Mouse (Mus musculus) intestine, postnatal 0 days (tissue): ENCODE measurements at regions not wholly inside any gene's neighbourhood (a gene's known extent, or its start where the extent isn't known, plus 50 kb on each side); places are given as distances from the start of the nearest gene placed in this dataset.

Source experiments
- ATAC-seq: fragments of 200-750 bp; cut with Nextera tagmentation; 2 replicates; pipeline ENCODE4 v1.8.0; 2017; ENCODE audit warnings: mild to moderate bottlenecking, moderate TSS enrichment, moderate library complexity
- H3K27ac ChIP-seq: fragments of 300-500 bp; sonication (generic); 2 replicates; pipeline ENCODE4 v1.5.1; 2014; ENCODE audit warnings: mild to moderate bottlenecking, low read depth, low read length, moderate library complexity
- H3K27me3 ChIP-seq: fragments of 300-500 bp; sonication (generic); replicated peaks from 2 replicates; pipeline ENCODE4 v1.6.1; 2014; ENCODE audit warnings: low read length, mixed read lengths; ENCODE audit not compliant: control insufficient read depth, insufficient read depth
- H3K36me3 ChIP-seq: fragments of 300-500 bp; sonication (generic); 2 replicates; pipeline ENCODE4 v1.6.1; 2014; ENCODE audit warnings: mild to moderate bottlenecking, moderate library complexity; ENCODE audit not compliant: control insufficient read depth, insufficient read depth
- H3K4me1 ChIP-seq: fragments of 300-500 bp; sonication (generic); replicated peaks from 2 replicates; pipeline ENCODE4 v1.6.1; 2014; ENCODE audit warnings: antibody characterized with exemption, low read length, mixed read lengths; ENCODE audit not compliant: control insufficient read depth, insufficient read depth
- H3K4me2 ChIP-seq: fragments of 300-500 bp; sonication (generic); replicated peaks from 2 replicates; pipeline ENCODE4 v1.6.1; 2014; ENCODE audit warnings: low read depth, mild to moderate bottlenecking, moderate library complexity
- H3K4me3 ChIP-seq: fragments of 300-500 bp; sonication (generic); 2 replicates; pipeline ENCODE4 v1.5.1; 2014; ENCODE audit warnings: low read depth, low read length
- H3K9ac ChIP-seq: fragments of 300-500 bp; sonication (generic); 2 replicates; pipeline ENCODE4 v1.6.1; 2014; ENCODE audit warnings: mild to moderate bottlenecking, low read depth, low read length
- H3K9me3 ChIP-seq: fragments of 300-500 bp; sonication (generic); 2 replicates; pipeline ENCODE4 v1.6.1; 2016; ENCODE audit warnings: mixed run types; ENCODE audit not compliant: control insufficient read depth
- CTCF ChIP-seq: sonication (generic); IDR thresholded peaks from 2 replicates; pipeline ENCODE4 v1.5.1; 2016; ENCODE audit warnings: low read depth, mild to moderate bottlenecking, control low read depth, antibody characterized with exemption, moderate library complexity
- WGBS: fragments of 180-500 bp; shearing (Covaris S2); extraction: QIAGEN DNeasy Blood & Tissue Kit; methylation state at CpG from one replicate; pipeline ENCODE4 v1.1.7; 2014; 5-methylcytosine and 5-hydroxymethylcytosine counted together

GRCm38 (mm10) chr9:43899239-43899638 is 143.9 kb upstream of the Thy1 start:
- no peak for ATAC-seq
- 25% methylated on average over 4 of the region's 4 CpGs for WGBS
- Histone ChIP-seq H3K4me2 (no peak overlapping the region), H3K36me3 (no peaks in the 10 kb centered on the region), H3K27me3 (no peaks in the 10 kb centered on the region; the same call in 1 of the 2 replicates), H3K9ac (no peak overlapping the region), H3K9me3 (no peaks in the 10 kb centered on the region), H3K4me1 (no peaks in the 10 kb centered on the region), H3K4me3 (no peak overlapping the region), H3K27ac (no peak overlapping the region)
- no peak for TF ChIP-seq CTCF

- no peak for TF ChIP-seq CTCF
- no peaks in the 10 kb centered on the region for H3K4me1 ChIP-seq
- ATAC-seq: no peak
- no peak overlapping the region for H3K4me2 ChIP-seq
- H3K9ac ChIP-seq: no peak overlapping the region
- WGBS: 80% methylated on average over 4 of the region's 4 CpGs
- no peak overlapping the region for H3K27ac ChIP-seq
- H3K36me3 ChIP-seq: no peaks in the 10 kb centered on the region
- no peaks in the 10 kb centered on the region for H3K27me3 ChIP-seq
- no peaks in the 10 kb centered on the region for H3K9me3 ChIP-seq
- no peak overlapping the region for H3K4me3 ChIP-seq
Measured at GRCm38 (mm10) chr9:43908325-43908724, 134.9 kb upstream of the Thy1 start.

GRCm38 (mm10) chr9:43915015-43915414 is 128.2 kb upstream of the Thy1 start:
- Histone ChIP-seq H3K4me1 (no peaks in the 10 kb centered on the region), H3K4me3 (no peak overlapping the region), H3K36me3 (no peaks in the 10 kb centered on the region), H3K9ac (no peak overlapping the region), H3K27ac (no peak overlapping the region), H3K4me2 (no peak overlapping the region), H3K27me3 (0 out of 2 replicates have a peak, but pooled peaks cover 3% of the 10 kb centered on the region), H3K9me3 (no peaks in the 10 kb centered on the region)
- ATAC-seq: no peak
- WGBS: 53% methylated on average over 5 of the region's 5 CpGs
- TF ChIP-seq CTCF: no peak

- Histone ChIP-seq H3K9ac (no peak overlapping the region), H3K27ac (no peak overlapping the region), H3K27me3 (peaks cover 13% of the 10 kb centered on the region; the same call in 1 of the 2 replicates), H3K4me1 (no peaks in the 10 kb centered on the region), H3K4me3 (no peak overlapping the region), H3K9me3 (no peaks in the 10 kb centered on the region), H3K4me2 (no peak overlapping the region), H3K36me3 (no peaks in the 10 kb centered on the region)
- 31% methylated on average over 10 of the region's 10 CpGs for WGBS
- no peak for TF ChIP-seq CTCF
- no peak for ATAC-seq
Measured at GRCm38 (mm10) chr9:43917467-43917866, 125.7 kb upstream of the Thy1 start.

GRCm38 (mm10) chr9:43919010-43919409 is 124.2 kb upstream of the Thy1 start:
- no peaks in the 10 kb centered on the region for H3K36me3 ChIP-seq
- H3K4me3 ChIP-seq: no peak overlapping the region
- H3K9me3 ChIP-seq: no peaks in the 10 kb centered on the region
- H3K4me1 ChIP-seq: no peaks in the 10 kb centered on the region
- no peak overlapping the region for H3K9ac ChIP-seq
- 85% methylated on average over 17 of the region's 17 CpGs for WGBS
- H3K27me3 ChIP-seq: peaks cover 15% of the 10 kb centered on the region; the same call in 1 of the 2 replicates
- ATAC-seq: no peak
- no peak overlapping the region for H3K27ac ChIP-seq
- no peak for TF ChIP-seq CTCF
- H3K4me2 ChIP-seq: no peak overlapping the region

- no peaks in the 10 kb centered on the region for H3K9me3 ChIP-seq
- 13% methylated on average over 24 of the region's 24 CpGs for WGBS
- no peak for ATAC-seq
- peak; percentile 88 for TF ChIP-seq CTCF
- no peak overlapping the region for H3K27ac ChIP-seq
- no peak overlapping the region for H3K4me2 ChIP-seq
- H3K36me3 ChIP-seq: no peaks in the 10 kb centered on the region
- no peak overlapping the region for H3K9ac ChIP-seq
- H3K4me3 ChIP-seq: no peak overlapping the region
- H3K4me1 ChIP-seq: no peaks in the 10 kb centered on the region
- peaks cover 15% of the 10 kb centered on the region; the same call in 1 of the 2 replicates for H3K27me3 ChIP-seq
Measured at GRCm38 (mm10) chr9:43920053-43920754, 123.0 kb upstream of the Thy1 start.

GRCm38 (mm10) chr9:43922231-43922630 is 121.0 kb upstream of the Thy1 start:
- Histone ChIP-seq H3K9me3 (no peaks in the 10 kb centered on the region), H3K4me2 (no peak overlapping the region), H3K27ac (no peak overlapping the region), H3K36me3 (no peaks in the 10 kb centered on the region), H3K4me1 (no peaks in the 10 kb centered on the region), H3K4me3 (no peak overlapping the region), H3K27me3 (peaks cover 15% of the 10 kb centered on the region; the same call in 1 of the 2 replicates), H3K9ac (no peak overlapping the region)
- ATAC-seq: no peak
- TF ChIP-seq CTCF: no peak
- WGBS: 69% methylated on average over 6 of the region's 6 CpGs
